Mouse (Mus musculus) R1 (cell line): ENCODE data around the gene Bpifb5.
A peak's percentile ranks its signal among the peaks of the same experiment; 100 is the strongest.
"Not testable (repeated sequence)": the region's sequence is repeated elsewhere in the genome, so short reads cannot be mapped to it uniquely, and the experiment has no call there.

Experiments used
- DNase-seq: peaks from one replicate; pipeline ENCODE4 v3.0.0-alpha.2; 2018; ENCODE audit warnings: low read depth, low spot score

The Bpifb5 gene

DNA sequence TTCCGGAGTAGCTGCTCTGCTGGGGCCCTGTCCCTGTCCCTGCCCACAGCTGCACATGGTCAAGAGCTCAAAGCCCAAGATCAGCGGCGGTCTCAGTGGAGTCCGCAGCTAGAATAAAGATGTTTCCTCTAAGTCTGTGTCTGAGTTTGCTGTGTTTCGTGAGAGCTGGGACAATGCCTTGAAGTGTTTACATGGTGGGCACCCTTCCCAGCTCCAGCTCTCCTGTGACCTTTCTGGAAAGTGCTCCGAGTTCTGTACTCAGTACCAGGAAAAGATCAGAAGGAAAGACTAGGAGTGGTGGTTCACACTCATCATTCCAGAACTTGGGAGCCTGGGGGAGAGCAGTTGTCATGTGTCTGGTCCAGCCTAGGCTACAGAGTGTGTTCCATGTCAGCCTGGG is 17.2 kb downstream of the Bpifb5 start:
- DNase-seq, result no peak

DNA sequence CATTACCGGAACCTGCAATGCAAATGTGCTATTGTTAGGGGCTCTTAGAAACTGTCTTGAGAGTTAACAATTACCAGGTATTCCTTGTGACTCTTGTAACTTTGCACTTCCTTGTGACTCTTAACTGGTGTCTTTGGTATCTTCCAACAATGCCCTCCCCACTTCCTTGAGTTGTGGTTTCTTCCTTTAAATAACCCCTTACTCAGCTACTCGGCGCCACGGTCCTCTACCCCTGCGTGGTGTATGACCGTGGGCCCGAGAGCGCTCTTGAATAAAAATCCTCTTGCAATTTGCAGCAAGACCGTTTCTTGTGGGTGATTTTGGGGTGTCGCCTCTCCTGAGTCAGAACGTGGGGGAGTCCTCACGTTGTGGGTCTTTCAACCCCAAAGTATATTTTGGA is 19.2 kb downstream of the Bpifb5 start:
- DNase-seq, result peak; percentile 60

DNA sequence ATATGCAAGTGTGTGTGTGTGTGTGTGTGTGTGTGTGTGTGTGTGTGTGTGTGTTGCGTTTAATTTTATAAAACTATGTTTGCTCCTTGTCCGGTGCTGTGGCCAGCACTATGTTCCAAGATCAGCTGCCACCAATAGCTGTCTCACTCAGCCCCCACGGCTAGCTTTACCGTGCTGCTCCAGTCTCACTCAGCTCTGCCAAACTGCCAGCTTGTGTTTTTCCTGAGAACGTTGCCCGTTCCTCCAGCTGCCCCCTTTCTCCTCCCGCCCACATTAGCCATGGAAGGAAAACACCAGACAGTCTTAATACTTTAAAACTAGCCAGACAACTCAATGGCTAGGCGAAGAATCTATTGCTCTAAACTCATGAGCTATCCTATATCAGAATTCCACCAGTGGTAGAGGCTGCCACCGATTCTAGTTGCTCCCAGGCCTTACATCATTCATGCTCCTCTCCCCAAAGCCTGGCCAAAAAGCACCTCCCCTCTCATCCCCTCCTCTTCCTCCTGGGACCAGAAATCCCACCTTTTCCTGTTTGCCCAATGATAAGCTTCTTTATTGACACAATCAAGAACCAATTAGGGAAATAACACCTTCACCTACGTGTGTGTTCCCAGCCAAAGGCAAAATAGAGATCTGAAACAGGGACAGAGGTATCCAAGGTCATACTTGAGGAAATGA is 20.0 kb downstream of the Bpifb5 start:
- DNase-seq, result peak; percentile 21

GRCm38 (mm10) chr2:154245322-154245721 is 21.8 kb downstream of the Bpifb5 start:
- DNase-seq, result no peak

GRCm38 (mm10) chr2:154255254-154255653 is 31.7 kb downstream of the Bpifb5 start:
- not testable (repeated sequence) for DNase-seq

DNA sequence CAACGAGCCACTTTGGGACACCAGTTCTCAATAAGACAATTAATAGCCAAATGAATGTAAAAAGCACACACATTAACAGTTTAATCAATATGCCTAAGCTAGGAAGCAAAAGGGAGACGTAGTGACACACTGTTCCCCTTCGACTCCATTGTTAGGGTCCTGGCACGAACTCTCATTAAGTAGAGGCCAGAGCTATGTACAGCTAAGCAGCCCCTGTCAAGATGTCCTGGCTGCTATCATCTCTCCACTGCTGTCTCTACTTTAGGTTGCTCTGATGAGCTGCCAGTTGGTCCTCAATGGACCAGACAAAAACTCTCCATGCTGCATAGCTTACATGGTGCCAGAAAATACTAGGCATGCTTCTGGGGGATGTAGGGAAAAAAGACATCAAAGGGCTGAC is 32.2 kb downstream of the Bpifb5 start:
- no peak for DNase-seq

GRCm38 (mm10) chr2:154257554-154257953 is 34.0 kb downstream of the Bpifb5 start, which contains the start of gene Bpifb9a:
TSS of gene Bpifb9a (plus strand) at chr2:154257854.
- DNase-seq, result not testable (repeated sequence)

DNA sequence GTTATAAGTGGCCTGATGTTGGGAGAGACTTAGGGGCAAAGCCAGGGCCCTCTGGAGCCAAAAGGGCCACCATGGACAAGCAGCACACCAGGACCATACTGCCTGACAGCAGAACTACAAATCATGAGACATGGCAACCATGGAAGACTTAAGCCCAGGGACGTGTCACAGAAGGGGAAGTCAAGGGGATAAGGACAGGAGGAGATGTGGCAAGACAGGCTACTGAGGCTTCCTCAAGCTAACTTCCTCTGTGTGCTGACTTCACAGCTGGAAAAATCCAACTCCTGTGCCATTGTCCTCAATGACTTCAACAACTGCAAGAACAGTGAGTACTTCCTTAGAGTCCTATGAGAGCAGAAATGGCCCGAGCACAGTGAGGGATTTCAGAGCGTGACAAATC is 40.9 kb downstream of the Bpifb5 start:
- not testable (repeated sequence) for DNase-seq
